Mouse (Mus musculus) left cerebral cortex, adult 18-20 months (tissue): ENCODE measurements around the gene Ccdc32. TPM values are rescaled to one million over a fixed set of nuclear protein-coding genes. Genes with fewer than 3 reads are reported as not detected.

Source experiments
- DNase-seq, 2 experiments: peaks; one replicate each; pipeline ENCODE4 v3.0.0; 2021 to 2022; ENCODE audit warnings: low spot score in 2 of 2, mixed read lengths in 1 of 2
- long read RNA-seq, 2 experiments: library from polyadenylated mRNA; stranded (forward); transcript quantifications; one replicate each; pipeline ENCODE4 v2.0.0; 2021
- total RNA-seq, 2 experiments: library from RNA; stranded (reverse); gene quantifications; 2 replicates each; pipeline ENCODE4 v1.2.3; 2021

Ccdc32 gene
- total RNA-seq, result 10 to 100 TPM; 47.4 to 48.4 TPM
- long read RNA-seq, experiment 1, transcript Ccdc32-201 (4 exons, 1,870 nt), result major isoform, 51 of 107 reads
- long read RNA-seq, experiment 1, partial matches to known transcripts, result 0 of 107 reads
- long read RNA-seq, experiment 1, other reads (novel, unspliced or antisense), result 56 of 107 reads
- long read RNA-seq, experiment 2, transcript Ccdc32-201 (4 exons, 1,870 nt), result major isoform, 51 of 75 reads
- long read RNA-seq, experiment 2, partial matches to known transcripts, result 6 of 75 reads
- long read RNA-seq, experiment 2, other reads (novel, unspliced or antisense), result 18 of 75 reads

DNA sequence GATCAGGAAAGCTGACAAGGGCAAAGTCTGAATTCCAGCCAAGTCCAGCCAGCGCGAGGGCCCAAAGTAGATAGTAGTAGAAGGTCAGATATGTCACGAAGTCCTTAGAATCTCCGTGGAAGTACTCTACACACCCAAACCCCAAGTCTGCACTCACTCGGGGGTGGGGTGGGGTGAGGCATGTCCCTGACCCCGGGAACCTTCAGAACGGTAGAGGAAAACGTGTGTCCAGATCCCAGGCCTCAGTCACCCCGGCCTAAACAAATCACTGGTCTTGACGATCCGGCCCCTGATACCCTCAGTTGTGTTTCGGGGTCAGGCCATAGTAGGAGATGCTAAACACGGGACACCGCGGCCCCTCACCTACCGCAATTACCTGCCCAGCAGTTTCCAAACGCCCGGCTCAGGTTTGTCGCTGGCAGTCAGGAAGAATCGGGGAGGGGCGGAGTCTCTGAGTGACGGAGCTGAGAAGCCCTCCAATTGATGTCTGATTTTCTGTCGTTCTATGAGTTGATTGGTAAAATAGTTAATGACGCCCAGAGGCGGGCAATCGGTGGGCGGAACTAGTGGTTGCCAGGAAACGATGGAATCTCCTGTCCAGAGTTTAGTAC is at the start of gene Ccdc32:
TSS of gene Ccdc32 (minus strand) at position 453 of the 611 bp plus-strand sequence.
- peak; percentile 95 to 96 for DNase-seq

DNA sequence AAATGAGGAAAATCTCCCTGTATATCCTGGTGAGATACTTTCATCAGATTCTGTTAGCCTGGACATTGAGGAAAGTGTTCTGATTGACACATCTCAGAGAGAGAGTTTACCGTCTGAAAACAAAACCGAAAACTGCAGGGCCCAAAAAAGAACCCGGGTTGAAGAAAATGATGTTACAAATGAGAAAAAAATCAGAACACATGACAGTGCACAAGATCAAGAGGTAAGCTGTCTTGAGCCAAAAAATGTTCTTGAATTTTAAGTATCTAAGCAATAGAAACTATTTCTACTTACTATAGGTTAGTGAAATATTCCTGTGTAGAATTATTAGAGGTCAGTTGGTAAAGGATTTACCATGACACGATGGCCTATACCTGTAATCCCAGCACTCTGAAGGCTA is 43.2 kb upstream of the Ccdc32 start:
- no peak for DNase-seq

DNA sequence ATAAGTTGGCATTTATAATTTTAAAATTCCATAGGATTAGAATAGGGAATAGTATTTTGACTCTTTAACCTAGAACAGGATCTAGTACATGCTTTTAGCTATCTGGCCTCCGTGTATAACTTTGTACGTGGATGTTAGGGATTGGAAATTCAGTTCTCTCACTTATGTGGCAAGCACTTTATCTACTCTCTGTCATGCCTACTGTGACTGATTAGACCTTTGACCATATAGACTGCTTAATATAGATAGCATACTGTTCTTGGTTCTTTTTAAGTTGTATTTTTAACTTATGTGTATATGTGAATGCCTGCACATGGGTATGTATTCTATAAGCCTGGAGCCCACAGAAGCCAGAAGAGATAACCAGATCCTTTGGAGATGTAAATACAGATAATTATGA is 30.9 kb upstream of the Ccdc32 start:
- DNase-seq, result no peak

DNA sequence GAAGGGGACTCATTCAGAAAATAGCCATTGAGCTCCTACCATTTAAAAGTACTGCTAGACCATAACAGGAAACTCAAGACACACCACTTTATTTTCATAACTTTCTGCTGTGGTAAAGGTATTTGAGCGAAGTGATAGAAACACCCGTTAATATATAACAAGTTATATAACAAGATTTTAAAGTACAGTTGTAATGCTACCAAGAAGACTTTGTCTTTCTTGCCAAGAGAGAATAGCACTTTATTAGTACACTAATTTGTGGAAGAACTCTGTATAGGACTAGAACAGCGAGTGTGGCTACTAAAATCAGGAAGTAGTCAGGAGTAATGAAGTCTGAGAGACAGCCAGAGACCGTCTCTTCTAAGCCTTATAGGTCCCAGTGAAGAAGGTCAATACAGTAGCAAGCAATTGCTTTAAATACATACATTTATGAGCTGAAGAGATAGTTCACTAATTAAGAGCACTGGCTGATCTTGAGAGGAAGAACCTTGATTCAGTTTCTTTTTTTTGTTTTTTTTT is 21.0 kb upstream of the Ccdc32 start:
- no peak for DNase-seq

DNA sequence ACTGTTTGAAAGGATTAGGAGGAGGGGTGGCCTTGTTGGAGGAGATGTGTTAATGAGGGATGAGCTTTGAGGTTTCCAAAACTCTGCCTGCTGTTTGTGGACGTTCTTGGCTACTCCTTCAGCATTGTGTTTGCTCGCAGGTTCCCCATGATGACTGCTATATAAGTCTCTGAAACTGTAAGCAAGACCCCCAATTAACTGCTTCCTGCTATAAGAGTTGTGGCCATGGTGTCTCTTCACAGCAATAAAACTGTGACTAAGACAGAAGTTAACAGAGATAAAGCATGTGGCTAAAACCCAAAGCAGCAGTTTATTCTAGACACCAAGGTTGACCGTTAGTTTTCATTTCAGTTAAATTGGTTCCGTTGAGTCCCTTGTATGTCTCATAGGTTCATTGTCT is 18.7 kb upstream of the Ccdc32 start:
- no peak for DNase-seq

DNA sequence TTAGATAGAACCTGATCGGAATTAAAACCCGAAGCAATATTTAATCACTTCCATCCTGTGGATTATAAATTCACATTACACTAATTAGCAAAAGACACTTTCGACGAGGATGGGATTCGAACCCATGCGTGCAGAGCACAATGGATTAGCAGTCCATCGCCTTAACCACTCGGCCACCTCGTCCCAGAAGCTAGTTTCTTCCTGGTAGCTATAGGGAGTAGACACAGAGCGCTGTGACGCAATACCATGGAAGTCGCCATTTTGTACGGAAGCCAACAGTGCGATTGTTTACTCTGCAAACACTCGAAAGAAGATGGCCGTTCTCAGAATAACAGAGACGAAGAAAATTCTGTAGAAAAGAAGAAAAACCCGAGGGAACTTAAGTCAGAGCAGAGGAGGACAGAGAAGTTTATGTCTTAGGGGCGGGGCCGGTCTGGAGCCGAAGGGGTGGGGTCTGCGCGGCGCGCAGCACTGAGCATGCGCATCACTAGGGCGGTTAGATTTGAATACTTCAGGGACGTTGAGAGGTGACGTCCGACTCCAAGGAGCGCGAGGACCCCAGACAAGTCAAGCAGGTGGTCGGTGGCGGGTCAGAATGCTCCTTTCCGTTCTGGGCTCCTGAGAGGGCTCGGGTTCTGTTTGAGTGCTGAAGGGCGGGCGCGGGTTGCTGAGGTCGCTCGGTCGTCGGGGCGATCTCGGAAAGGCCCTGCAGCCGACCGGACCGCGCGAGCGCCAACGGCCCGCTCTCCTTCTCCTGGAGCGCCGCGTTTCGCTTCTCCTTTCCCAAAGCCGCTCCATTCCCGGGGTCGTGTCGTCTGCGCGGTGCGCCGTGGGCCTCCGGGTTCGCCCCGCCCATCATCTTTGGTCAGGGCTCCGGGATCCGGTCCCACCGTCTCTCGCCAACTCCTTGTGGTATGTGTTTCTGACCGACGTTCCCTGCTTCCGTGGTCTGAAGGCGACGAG is 17.7 kb upstream of the Ccdc32 start, which contains the start of gene Knl1:
TSS of gene Knl1 (plus strand) at position 471 of the 963 bp plus-strand sequence.
- peak; percentile 95 to 96 for DNase-seq

DNA sequence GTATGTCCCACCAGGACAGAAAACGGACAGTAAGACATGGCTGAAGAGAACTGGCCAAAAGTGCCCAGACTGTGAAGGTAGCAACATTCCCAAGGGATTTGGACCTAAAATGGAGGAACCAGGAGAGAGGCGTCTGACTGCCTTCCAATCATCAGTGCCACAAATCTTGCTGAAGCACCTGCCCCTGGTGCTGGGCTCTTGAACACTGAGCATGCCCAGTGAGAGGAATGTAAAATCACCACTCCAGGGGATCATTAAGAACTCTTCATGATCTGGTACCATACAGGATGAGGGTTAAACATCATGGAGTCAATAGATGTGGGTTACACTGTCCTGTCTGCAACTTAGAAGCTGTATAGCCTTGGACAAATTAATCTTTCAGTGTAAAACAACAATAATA is 16.0 kb upstream of the Ccdc32 start:
- DNase-seq, result no peak

DNA sequence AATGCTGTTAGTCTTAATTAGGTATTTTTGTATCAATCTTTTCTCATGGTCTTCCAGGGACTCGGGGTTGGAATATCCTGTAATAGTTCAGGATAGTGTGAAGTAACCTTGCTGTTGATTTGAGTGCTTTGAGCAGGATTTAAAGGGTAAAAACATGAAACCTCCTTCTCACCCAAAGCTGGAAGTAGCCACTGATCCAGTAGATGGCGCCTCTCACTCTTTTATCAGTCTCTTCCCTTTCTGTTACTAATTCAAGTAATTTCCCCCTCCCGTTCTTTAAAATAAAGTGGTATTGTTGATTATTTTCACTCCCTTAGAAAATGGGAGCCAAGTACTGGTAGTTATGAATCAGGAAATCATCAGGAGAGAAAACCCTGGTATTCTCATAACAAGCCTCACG is 11.7 kb upstream of the Ccdc32 start:
- peak; percentile 27 to 45 for DNase-seq

DNA sequence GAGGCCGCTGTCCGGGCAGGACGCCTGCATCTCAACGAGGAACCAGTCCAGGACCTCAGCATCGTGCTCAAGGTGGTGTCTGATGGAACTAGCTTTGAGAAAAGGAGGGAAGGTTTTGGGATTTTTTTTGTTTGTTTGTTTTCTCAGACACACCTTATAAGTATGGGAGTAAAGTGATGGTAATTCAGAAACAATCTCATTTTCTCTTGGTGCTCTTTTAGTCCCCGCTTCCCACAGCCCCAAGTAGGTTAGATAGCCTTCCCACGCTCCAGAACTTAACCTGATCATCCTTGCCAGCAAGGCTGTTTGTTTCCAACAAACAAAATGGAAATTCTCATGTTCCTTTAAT is 6.2 kb upstream of the Ccdc32 start:
- DNase-seq, result no peak

DNA sequence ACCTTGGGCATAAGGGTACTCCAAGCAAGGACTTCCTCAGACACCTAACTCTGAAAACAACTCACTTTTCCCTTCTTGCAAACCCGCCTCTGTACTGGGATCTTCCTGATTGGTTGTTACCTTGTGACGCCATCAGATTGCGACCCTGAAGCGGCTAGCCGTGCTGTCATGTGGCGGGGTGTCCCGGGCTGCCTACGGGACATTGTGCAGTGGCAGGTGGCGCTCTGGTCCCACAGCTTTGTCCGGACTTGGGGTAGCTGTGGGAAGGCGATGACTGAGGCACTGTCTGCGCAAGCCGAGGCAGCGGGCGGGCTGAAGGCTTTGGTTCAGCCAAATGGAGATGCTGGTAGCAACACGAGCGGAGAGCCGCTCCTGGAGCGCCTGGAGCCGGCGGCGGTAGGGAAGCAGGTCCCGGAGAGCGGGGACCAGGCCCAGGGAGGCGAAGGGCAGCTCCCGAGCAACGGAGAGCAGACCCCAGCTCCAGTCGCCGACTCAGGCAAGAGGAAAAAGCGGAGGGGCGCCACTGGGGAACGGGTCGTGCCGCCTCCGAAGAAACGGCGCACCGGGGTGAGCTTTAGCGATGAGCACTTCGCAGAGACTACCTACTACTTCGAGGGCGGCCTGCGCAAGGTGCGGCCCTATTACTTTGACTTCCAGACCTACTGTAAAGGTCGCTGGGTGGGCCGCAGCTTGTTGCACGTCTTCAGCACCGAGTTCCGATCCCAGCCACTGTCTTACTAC is 5.6 kb upstream of the Ccdc32 start, which contains the start of gene Rpusd2:
TSS of gene Rpusd2 (plus strand) at position 135 of the 741 bp plus-strand sequence.
- peak; percentile 94 to 98 for DNase-seq

DNA sequence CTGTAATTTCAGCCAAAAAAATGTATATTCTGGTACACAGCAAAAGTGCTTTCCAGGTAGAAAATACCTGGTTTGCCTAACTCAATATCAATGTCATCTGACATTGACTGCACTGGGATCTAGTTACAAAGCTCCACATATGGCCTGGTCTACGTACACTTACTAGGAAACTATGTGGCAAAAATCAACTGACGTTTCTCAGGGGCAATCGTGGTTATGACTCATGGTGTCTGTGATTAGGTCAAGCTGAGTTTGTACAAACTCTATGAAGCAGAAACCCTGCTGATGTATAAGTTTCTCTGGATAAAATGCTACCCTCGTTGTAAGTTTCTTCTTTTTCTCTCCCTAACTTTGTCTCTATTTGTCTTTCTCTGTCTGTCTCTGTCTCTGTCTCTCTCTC is 3.0 kb upstream of the Ccdc32 start:
- no peak for DNase-seq

DNA sequence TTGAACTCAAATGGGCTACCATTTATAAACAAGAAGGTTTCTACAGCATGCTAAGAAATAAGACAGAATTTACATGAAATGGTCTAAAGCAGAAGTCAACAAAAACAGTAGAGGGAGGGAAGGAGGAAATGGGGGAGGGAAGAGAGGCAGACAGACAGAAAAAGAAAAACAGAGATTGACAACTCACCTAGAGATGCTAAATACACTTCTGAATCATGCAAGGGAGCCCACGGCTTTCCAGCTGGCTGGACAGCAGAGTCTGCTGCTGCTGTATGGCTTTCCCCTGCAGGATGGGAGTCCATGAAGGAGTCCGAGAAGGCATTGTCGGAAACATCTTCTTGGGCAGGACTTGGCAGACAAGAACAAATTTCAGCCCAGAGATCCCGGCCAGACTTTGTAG is 2.2 kb downstream of the Ccdc32 start:
- DNase-seq, result no peak

DNA sequence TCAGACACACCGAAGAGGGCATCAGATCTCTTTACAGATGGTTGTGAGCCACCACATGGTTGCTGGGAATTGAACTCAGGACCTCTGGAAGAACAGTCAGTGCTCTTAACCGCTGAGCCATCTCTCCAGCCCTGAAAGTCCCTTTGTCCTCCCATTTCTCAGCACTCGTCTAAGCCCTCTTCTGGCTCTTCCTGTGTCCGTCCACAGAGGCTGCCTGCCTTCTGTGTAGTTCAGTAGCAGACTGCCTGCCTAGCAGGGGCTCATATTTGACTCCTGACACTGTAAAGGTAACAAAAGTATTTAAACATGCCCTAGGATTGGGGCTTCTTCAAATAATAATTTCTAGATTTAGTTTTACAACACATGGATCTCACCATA is 4.0 kb downstream of the Ccdc32 start:
- no peak for DNase-seq

DNA sequence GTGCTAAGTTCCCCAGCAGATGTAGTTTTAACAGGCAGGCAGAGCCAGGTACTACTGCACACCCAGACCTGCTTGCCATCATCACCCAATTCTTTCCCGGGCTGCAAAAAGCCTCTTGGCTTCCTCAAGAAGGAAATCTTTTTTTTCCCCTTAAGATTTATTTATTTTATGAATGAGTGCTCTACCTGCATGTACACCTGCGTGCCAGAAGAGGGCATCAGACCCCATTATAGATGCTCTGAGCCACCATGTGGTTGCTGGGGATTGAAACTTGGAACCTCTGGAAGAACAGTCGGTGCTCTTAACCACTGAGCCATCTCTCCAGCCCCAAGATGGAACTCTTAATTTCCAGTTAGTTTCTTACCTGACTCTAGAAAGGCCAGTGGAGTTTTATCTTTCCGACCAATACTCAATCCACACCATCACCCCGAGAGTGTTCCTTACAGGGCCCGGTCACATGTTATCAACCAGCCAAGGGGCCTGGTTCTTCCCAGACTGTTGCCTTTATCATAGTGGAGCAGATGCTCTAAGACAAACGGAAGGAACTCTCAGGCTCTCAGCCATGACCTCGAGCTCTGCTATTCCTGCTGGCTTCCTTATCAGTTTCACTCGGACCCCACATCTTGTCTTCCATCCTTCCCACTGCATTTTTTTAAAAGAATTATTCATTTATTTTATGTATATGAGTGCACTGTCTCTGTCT is 4.5 kb downstream of the Ccdc32 start:
- DNase-seq, result no peak

DNA sequence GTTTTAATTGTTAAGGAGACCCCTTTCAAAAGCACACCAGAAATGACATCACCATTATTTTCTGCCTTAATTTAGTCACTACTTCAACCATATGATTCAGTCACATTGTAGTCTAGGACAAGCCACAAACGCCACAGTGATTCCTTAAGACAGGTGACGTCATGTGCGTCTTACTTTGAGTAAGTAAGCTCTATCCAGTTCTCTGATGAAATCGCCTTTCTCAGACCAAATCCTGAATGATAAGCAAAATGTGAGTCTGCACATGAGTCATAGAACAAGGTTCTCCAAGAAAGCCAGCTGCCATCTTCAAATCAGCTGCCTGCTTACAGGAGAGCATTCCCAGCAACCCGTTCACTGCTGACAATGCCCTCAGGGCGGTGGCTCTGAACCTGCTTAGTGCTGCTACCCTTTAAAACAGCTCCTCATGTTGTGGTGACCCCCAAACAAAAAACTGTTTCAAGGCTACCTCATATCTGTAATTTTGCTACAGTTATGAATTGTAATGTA is 6.0 kb downstream of the Ccdc32 start:
- no peak for DNase-seq

DNA sequence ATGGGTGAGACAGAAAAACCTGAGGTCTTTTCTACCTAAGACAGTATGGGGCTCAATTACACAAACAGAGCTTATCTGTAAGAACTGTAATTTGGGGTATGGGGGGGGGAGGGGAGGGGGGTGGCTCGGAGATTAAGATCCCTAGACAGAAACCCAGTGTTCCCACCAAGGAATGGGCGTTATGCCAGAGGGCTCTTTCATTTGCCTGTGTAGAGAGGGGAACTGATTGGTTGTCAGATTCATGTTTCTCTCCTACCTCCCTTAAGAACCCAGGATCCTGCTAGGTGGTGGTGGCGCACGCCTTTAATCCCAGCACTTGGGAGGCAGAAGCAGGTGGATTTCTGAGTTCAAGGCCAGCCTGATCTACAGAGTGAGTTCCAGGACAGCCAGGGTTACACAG is 9.7 kb downstream of the Ccdc32 start:
- no peak for DNase-seq

DNA sequence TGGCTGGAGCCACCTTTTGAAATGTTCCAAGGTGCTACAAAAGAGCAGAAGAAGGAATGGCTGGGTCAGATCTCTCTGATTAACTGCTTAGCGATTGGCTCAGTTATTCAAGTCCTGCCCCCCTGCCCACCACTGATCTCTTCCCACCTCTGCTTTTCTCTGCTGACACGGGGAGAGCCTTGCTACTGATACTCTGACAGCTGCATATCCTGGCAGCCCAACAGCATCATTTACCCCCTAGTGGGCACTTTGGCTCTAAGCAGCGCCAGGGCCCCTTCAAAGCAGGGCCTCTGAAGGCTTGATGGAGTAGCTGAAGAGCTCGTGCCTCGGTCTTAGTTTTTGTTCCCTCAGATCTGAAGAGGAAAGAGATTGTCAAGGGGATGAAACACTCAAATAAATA is 10.1 kb downstream of the Ccdc32 start:
- no peak for DNase-seq

DNA sequence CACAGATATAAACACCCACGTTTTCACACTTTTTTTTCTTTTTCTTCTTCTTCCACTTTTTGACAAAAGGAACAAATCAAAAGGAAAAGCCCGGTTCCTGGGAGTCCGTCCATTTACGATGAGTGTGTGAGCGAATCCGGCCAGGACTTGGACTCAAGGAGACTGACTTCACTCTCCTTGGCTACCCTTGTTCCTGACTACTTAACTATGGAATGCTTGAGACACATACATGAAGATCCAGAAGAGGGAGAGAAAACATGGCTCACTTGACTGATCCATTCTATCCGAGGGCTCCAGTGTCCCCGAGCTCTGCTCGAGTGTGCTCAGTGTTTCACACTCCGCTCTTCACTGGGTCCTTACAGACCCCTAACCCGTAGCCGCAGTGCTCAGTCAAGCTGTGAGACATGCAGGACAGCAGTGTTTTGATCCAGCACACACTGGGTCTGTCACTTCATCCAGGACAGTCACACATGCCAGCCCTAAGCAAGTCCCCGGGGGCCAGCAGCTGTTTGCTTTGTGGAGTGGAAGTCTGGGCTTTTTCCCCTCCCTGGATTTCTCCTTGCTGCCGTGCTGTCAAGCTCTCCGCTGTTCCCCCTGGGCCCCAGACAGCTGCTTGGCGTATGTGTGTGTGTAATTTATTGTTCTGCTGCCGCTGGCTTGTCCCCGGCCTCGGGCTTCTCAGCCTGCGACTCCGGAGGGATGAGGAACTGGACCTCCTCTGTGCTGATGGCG is 10.6 kb downstream of the Ccdc32 start:
- DNase-seq, result no peak

DNA sequence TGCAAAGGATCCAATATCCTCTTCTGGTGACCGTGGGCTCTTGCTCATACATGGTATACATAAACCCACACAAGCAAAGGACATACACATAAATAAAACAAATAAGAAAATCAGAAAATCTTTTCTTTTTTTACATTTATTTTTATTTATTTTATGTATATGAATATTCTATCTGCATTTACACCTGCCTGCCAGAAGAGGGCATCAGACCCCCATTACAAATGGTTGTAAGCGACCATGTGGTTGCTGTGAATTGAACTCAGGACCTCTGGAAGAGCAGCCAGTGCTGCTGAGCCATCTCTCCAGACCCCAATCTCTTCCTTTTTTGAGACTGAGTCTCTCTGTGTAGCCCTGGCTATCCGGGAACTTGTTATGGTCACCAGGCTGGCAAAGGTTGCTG is 11.5 kb downstream of the Ccdc32 start:
- no peak for DNase-seq
